25 mouse cellular contexts compared by ENCODE assay signal in genomic region chr2:170724716-170725115, GRCm38 (mm10). TPM values are rescaled to one million over a fixed set of nuclear protein-coding genes. Genes with fewer than 3 reads are reported as not detected.
DNase-seq lines count a peak whose midpoint lies in the region; ATAC-seq lines count a peak whose summit lies in the region.
"Had no signal": no experiment of that assay in that cellular context is flagged by ENCODE, and none has a peak within 500 bp of the region (broad histone marks: within the 10 kb centered on the region; RNA-seq: fewer than 3 reads in every experiment).

No protein-coding gene starts in this region.

- H3K36me3 ChIP-seq in kidney, embryonic 15.5 days, result no peaks in the 10 kb centered on the region
- no peaks in the 10 kb centered on the region for H3K36me3 ChIP-seq in kidney, embryonic 16.5 days (ENCODE audit: insufficient read depth, low read length)
- no peaks in the 10 kb centered on the region for H3K36me3 ChIP-seq in liver, embryonic 11.5 days (ENCODE audit: control insufficient read depth, insufficient read depth, low read length)
- H3K36me3 ChIP-seq in midbrain, embryonic 11.5 days (ENCODE audit: control insufficient read depth, insufficient read depth, low read length), result no peaks in the 10 kb centered on the region
- H3K36me3 ChIP-seq in midbrain, embryonic 16.5 days (ENCODE audit: control insufficient read depth, insufficient read depth, low read length), result no peaks in the 10 kb centered on the region
- H3K36me3 ChIP-seq: embryonic facial prominence, embryonic 12.5 days; embryonic facial prominence, embryonic 15.5 days; heart, embryonic 12.5 days; heart, embryonic 15.5 days had no signal

- WGBS in kidney, embryonic 15.5 days, result 54% methylated on average over 11 of the region's 11 CpGs
- WGBS in kidney, embryonic 16.5 days, result 54% methylated on average over 11 of the region's 11 CpGs
- 75% methylated on average over 11 of the region's 11 CpGs for WGBS in liver, embryonic 11.5 days
- WGBS in midbrain, embryonic 11.5 days, result 92% methylated on average over 11 of the region's 11 CpGs
- WGBS in midbrain, embryonic 16.5 days, result 88% methylated on average over 11 of the region's 11 CpGs

- H3K27me3 ChIP-seq in kidney, embryonic 15.5 days, result 0 out of 2 replicates have a peak, but pooled peaks cover 2% of the 10 kb centered on the region
- no peaks in the 10 kb centered on the region for H3K27me3 ChIP-seq in kidney, embryonic 16.5 days (ENCODE audit: insufficient read depth, low read length)
- H3K27me3 ChIP-seq in liver, embryonic 11.5 days (replicated peaks; ENCODE audit: control insufficient read depth, insufficient read depth, low read length), result no peaks in the 10 kb centered on the region
- H3K27me3 ChIP-seq in midbrain, embryonic 11.5 days (ENCODE audit: control insufficient read depth, insufficient read depth, low read length), result no peaks in the 10 kb centered on the region
- H3K27me3 ChIP-seq in midbrain, embryonic 16.5 days (ENCODE audit: control insufficient read depth, insufficient read depth, low read depth, low read length), result no peaks in the 10 kb centered on the region
- H3K27me3 ChIP-seq: embryonic facial prominence, embryonic 12.5 days; embryonic facial prominence, embryonic 15.5 days; heart, embryonic 12.5 days; heart, embryonic 15.5 days had no signal

- H3K4me1 ChIP-seq in kidney, embryonic 15.5 days, result 0 out of 2 replicates have a peak, but pooled peaks cover 9% of the 10 kb centered on the region
- peaks cover 7% of the 10 kb centered on the region; the same call in 1 of the 2 replicates for H3K4me1 ChIP-seq in kidney, embryonic 16.5 days (ENCODE audit: insufficient read depth, low read length)
- no peaks in the 10 kb centered on the region for H3K4me1 ChIP-seq in liver, embryonic 11.5 days (replicated peaks; ENCODE audit: control insufficient read depth, insufficient read depth, low read length)
- H3K4me1 ChIP-seq in midbrain, embryonic 11.5 days (ENCODE audit: control insufficient read depth, insufficient read depth, low read length), result no peaks in the 10 kb centered on the region; the same call in 1 of the 2 replicates
- H3K4me1 ChIP-seq in midbrain, embryonic 16.5 days (ENCODE audit: control insufficient read depth, insufficient read depth, low read length), result no peaks in the 10 kb centered on the region
- H3K4me1 ChIP-seq: embryonic facial prominence, embryonic 12.5 days; embryonic facial prominence, embryonic 15.5 days had no signal

- H3K4me3 ChIP-seq in kidney, embryonic 15.5 days (replicated peaks), result no peak overlapping the region
- H3K4me3 ChIP-seq in kidney, embryonic 16.5 days (ENCODE audit: low read length), result no peak overlapping the region
- H3K4me3 ChIP-seq in liver, embryonic 11.5 days (ENCODE audit: low read depth, low read length), result no peak overlapping the region
- H3K4me3 ChIP-seq in midbrain, embryonic 11.5 days (ENCODE audit: low read depth, low read length), result no peak overlapping the region
- H3K4me3 ChIP-seq in midbrain, embryonic 16.5 days (ENCODE audit: low read depth, low read length), result no peak overlapping the region
- H3K4me3 ChIP-seq: embryonic facial prominence, embryonic 12.5 days; embryonic facial prominence, embryonic 15.5 days; gastrocnemius, adult 2 months; heart, embryonic 12.5 days; heart, embryonic 15.5 days had no signal

- DNase-seq in liver, embryonic 11.5 days (ENCODE audit: low spot score), result peak; percentile 6
- no peak for DNase-seq in liver
- DNase-seq in midbrain, embryonic 11.5 days (ENCODE audit: low spot score, missing footprints), result peak; percentile 64
- DNase-seq: adrenal gland, adult 2 months; adrenal gland, postnatal 14 days; cerebellum, adult 11 months; cerebellum, adult 2 months; cerebellum, adult 9-11 months; forebrain, postnatal 0 days; gastrocnemius, adult 2 months; gastrocnemius, postnatal 14 days; heart, adult 18-20 months; heart, postnatal 14 days; heart, postnatal 4 days had no signal

- no peak for ATAC-seq in kidney, embryonic 15.5 days (replicated peaks; ENCODE audit: low FRiP score)
- ATAC-seq in kidney, embryonic 16.5 days (ENCODE audit: low FRiP score, low TSS enrichment), result no peak
- no peak for ATAC-seq in liver, embryonic 11.5 days (replicated peaks; ENCODE audit: low FRiP score)
- no peak for ATAC-seq in midbrain, embryonic 11.5 days (ENCODE audit: low FRiP score)
- ATAC-seq in midbrain, embryonic 16.5 days, result no peak
- ATAC-seq: CD4-positive, CD25-positive, alpha-beta regulatory T cell, adult 4 months; forebrain, embryonic 14.5 days; forebrain, postnatal 0 days had no signal

- H3K9me3 ChIP-seq in kidney, embryonic 15.5 days (replicated peaks), result no peaks in the 10 kb centered on the region
- no peaks in the 10 kb centered on the region for H3K9me3 ChIP-seq in kidney, embryonic 16.5 days (ENCODE audit: low read length)
- no peaks in the 10 kb centered on the region for H3K9me3 ChIP-seq in liver, embryonic 11.5 days (ENCODE audit: control insufficient read depth, low read length)
- no peaks in the 10 kb centered on the region for H3K9me3 ChIP-seq in midbrain, embryonic 11.5 days (ENCODE audit: control insufficient read depth, low read length)
- no peaks in the 10 kb centered on the region for H3K9me3 ChIP-seq in midbrain, embryonic 16.5 days (replicated peaks; ENCODE audit: control insufficient read depth, low read length, poor library complexity, severe bottlenecking)
- H3K9me3 ChIP-seq: embryonic facial prominence, embryonic 12.5 days; embryonic facial prominence, embryonic 15.5 days; heart, embryonic 12.5 days; heart, embryonic 15.5 days had no signal

- H3K4me2 ChIP-seq in kidney, embryonic 15.5 days, result 0 out of 2 replicates have a peak overlapping the region, but pooled peaks have one; percentile 16
- no peak overlapping the region; the same call in 1 of the 2 replicates for H3K4me2 ChIP-seq in kidney, embryonic 16.5 days (replicated peaks; ENCODE audit: low read depth, low read length)
- no peak overlapping the region for H3K4me2 ChIP-seq in liver, embryonic 11.5 days
- no peak overlapping the region for H3K4me2 ChIP-seq in midbrain, embryonic 11.5 days
- no peak overlapping the region for H3K4me2 ChIP-seq in midbrain, embryonic 16.5 days (ENCODE audit: low read length)
- H3K4me2 ChIP-seq: embryonic facial prominence, embryonic 12.5 days; embryonic facial prominence, embryonic 15.5 days; heart, embryonic 12.5 days; heart, embryonic 15.5 days; hindbrain, embryonic 14.5 days had no signal

- no peak overlapping the region for H3K27ac ChIP-seq in kidney, embryonic 15.5 days
- H3K27ac ChIP-seq in kidney, embryonic 16.5 days (ENCODE audit: low read length), result no peak overlapping the region
- no peak overlapping the region for H3K27ac ChIP-seq in liver, embryonic 11.5 days (ENCODE audit: low read depth, low read length)
- no peak overlapping the region for H3K27ac ChIP-seq in midbrain, embryonic 11.5 days (ENCODE audit: low read depth, low read length)
- H3K27ac ChIP-seq in midbrain, embryonic 16.5 days (ENCODE audit: low read length), result no peak overlapping the region
- H3K27ac ChIP-seq: embryonic facial prominence, embryonic 12.5 days; embryonic facial prominence, embryonic 15.5 days; gastrocnemius, adult 2 months; heart, embryonic 15.5 days; hindbrain, embryonic 14.5 days had no signal

- H3K9ac ChIP-seq in kidney, embryonic 15.5 days, result no peak overlapping the region
- H3K9ac ChIP-seq in kidney, embryonic 16.5 days (replicated peaks; ENCODE audit: low read length), result no peak overlapping the region
- H3K9ac ChIP-seq in liver, embryonic 11.5 days (ENCODE audit: low read depth, low read length), result no peak overlapping the region
- H3K9ac ChIP-seq in midbrain, embryonic 11.5 days (ENCODE audit: low read length), result no peak overlapping the region
- H3K9ac ChIP-seq in midbrain, embryonic 16.5 days (ENCODE audit: low read depth, low read length), result no peak overlapping the region
- H3K9ac ChIP-seq: embryonic facial prominence, embryonic 12.5 days; embryonic facial prominence, embryonic 15.5 days; forebrain, postnatal 0 days; heart, embryonic 12.5 days; heart, embryonic 15.5 days; hindbrain, embryonic 14.5 days had no signal

RNA-seq across cellular contexts. Expression of gene Dok5, which starts 6.9 kb away (rescaled TPM):
- 1.8 and 2.2 TPM in 2 replicates for polyA plus RNA-seq in kidney, embryonic 15.5 days (2015; fragmentation: Nextera tagmentation; extraction: Ambion mirVana)
- 1.6 and 1.7 TPM in 2 replicates for polyA plus RNA-seq in kidney, embryonic 16.5 days (2015; fragmentation: Nextera tagmentation; extraction: Ambion mirVana)
- polyA plus RNA-seq in liver, embryonic 11.5 days (2014; fragmentation: Nextera tagmentation; extraction: Ambion mirVana), result 1.9 TPM in 2 replicates
- 19.5 and 21.2 TPM in 2 replicates for polyA plus RNA-seq in midbrain, embryonic 11.5 days (2014; fragmentation: Nextera tagmentation; extraction: Ambion mirVana)
- 50.4 and 57.8 TPM in 2 replicates for polyA plus RNA-seq in midbrain, embryonic 16.5 days (2015; fragmentation: Nextera tagmentation; extraction: Ambion mirVana)
- polyA plus RNA-seq: C2C12; CD4-positive, CD25-positive, alpha-beta regulatory T cell, adult 4 months had no signal
